9 mouse cellular contexts compared by ENCODE assay signal in the genomic region with DNA sequence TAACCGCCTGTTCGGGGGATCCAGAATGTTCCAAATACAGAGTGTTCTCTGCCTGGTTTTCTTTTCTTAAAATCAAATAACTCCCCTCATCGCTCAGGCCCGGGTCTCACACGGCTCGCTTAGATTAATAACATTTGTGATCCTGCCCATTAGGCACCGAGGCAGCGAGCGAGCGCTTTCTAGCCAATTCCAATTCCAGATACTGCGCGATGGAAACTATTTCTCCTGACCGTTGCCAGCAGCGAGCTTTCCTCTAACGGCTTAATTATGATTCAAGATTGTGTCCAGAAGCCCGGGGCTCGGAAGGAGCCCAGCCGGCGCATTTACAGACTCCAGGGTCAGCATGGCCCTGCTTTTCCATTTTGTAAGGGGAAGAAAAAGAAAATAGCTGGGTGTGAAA.
DNase-seq lines count a peak whose midpoint lies in the region; ATAC-seq and TF ChIP-seq lines count a peak whose summit lies in the region.
"Had no signal": no experiment of that assay in that cellular context is flagged by ENCODE, and none has a peak within 500 bp of the region (broad histone marks: within the 10 kb centered on the region; RNA-seq: fewer than 3 reads in every experiment).

No protein-coding gene starts in this region.

- DNase-seq in lung, embryonic 14.5 days, result peak; percentile 49
- DNase-seq in lung, adult 2 months, result no peak
- peak; percentile 61 for DNase-seq in hindbrain, postnatal 0 days (ENCODE audit: low spot score)
- no peak for DNase-seq in layer of hippocampus, adult 9-10 months (ENCODE audit: low spot score)
- DNase-seq: thymus, postnatal 4 days had no signal

- no peak for TF ChIP-seq CTCF in lung, embryonic 14.5 days (IDR thresholded peaks at IDR 0.05; ENCODE audit: low read depth)
- TF ChIP-seq CTCF in lung, adult 2 months (IDR thresholded peaks at IDR 0.05; ENCODE audit: insufficient read depth, low read length), result no peak
- TF ChIP-seq CTCF in hindbrain, postnatal 0 days (IDR thresholded peaks at IDR 0.05; ENCODE audit: low read depth), result no peak

- ATAC-seq in lung, embryonic 14.5 days (ENCODE audit: insufficient read depth), result no peak
- no peak for ATAC-seq in embryonic facial prominence, embryonic 15.5 days (ENCODE audit: insufficient number of reproducible peaks, low FRiP score, low TSS enrichment, low read depth)
- ATAC-seq in hindbrain, postnatal 0 days, result no peak
- ATAC-seq in midbrain, embryonic 16.5 days, result no peak
- ATAC-seq in liver, embryonic 12.5 days, result no peak
- ATAC-seq: activated CD4-positive, CD25-positive, alpha-beta regulatory T cell, adult 4 months had no signal

- H3K36me3 ChIP-seq in lung, embryonic 14.5 days (ENCODE audit: insufficient read depth), result no peaks in the 10 kb centered on the region
- no peaks in the 10 kb centered on the region for H3K36me3 ChIP-seq in embryonic facial prominence, embryonic 15.5 days
- no peaks in the 10 kb centered on the region for H3K36me3 ChIP-seq in hindbrain, postnatal 0 days (ENCODE audit: insufficient read depth, low read length)
- H3K36me3 ChIP-seq in midbrain, embryonic 16.5 days (ENCODE audit: control insufficient read depth, insufficient read depth, low read length), result no peaks in the 10 kb centered on the region
- H3K36me3 ChIP-seq in liver, embryonic 12.5 days, result no peaks in the 10 kb centered on the region

- H3K9me3 ChIP-seq in lung, embryonic 14.5 days (ENCODE audit: low read depth, low read length), result no peaks in the 10 kb centered on the region
- H3K9me3 ChIP-seq in embryonic facial prominence, embryonic 15.5 days (replicated peaks), result no peaks in the 10 kb centered on the region
- 0 out of 2 replicates have a peak, but pooled peaks cover 4% of the 10 kb centered on the region for H3K9me3 ChIP-seq in hindbrain, postnatal 0 days (ENCODE audit: low read length)
- H3K9me3 ChIP-seq in midbrain, embryonic 16.5 days (replicated peaks; ENCODE audit: control insufficient read depth, low read length, poor library complexity, severe bottlenecking), result no peaks in the 10 kb centered on the region
- H3K9me3 ChIP-seq in liver, embryonic 12.5 days (replicated peaks), result no peaks in the 10 kb centered on the region; the same call in 1 of the 2 replicates

- H3K4me3 ChIP-seq in lung, embryonic 14.5 days (ENCODE audit: low read depth, low read length), result no peak overlapping the region
- no peak overlapping the region for H3K4me3 ChIP-seq in lung, adult 2 months (replicated peaks; ENCODE audit: extremely low read depth, low read depth, low read length)
- no peak overlapping the region for H3K4me3 ChIP-seq in embryonic facial prominence, embryonic 15.5 days (replicated peaks)
- H3K4me3 ChIP-seq in hindbrain, postnatal 0 days (ENCODE audit: low read length), result no peak overlapping the region
- H3K4me3 ChIP-seq in midbrain, embryonic 16.5 days (ENCODE audit: low read depth, low read length), result no peak overlapping the region
- no peak overlapping the region for H3K4me3 ChIP-seq in liver, embryonic 12.5 days

- H3K27ac ChIP-seq in lung, embryonic 14.5 days (ENCODE audit: low read depth), result no peak overlapping the region
- peak overlapping the region; percentile 3; the same call in 1 of the 2 replicates for H3K27ac ChIP-seq in embryonic facial prominence, embryonic 15.5 days (replicated peaks)
- no peak overlapping the region; the same call in 1 of the 2 replicates for H3K27ac ChIP-seq in hindbrain, postnatal 0 days
- no peak overlapping the region for H3K27ac ChIP-seq in midbrain, embryonic 16.5 days (ENCODE audit: low read length)
- no peak overlapping the region for H3K27ac ChIP-seq in liver, embryonic 12.5 days

- no peak for TF ChIP-seq POLR2A in lung, adult 2 months (IDR thresholded peaks at IDR 0.05; ENCODE audit: borderline replicate concordance, extremely low read depth, low read depth, low read length)

- no peaks in the 10 kb centered on the region for H3K27me3 ChIP-seq in lung, embryonic 14.5 days (ENCODE audit: insufficient read depth, low read length)
- H3K27me3 ChIP-seq in embryonic facial prominence, embryonic 15.5 days, result 0 out of 2 replicates have a peak, but pooled peaks cover 4% of the 10 kb centered on the region
- H3K27me3 ChIP-seq in hindbrain, postnatal 0 days (ENCODE audit: insufficient read depth, low read length), result no peaks in the 10 kb centered on the region
- no peaks in the 10 kb centered on the region; the same call in 1 of the 2 replicates for H3K27me3 ChIP-seq in midbrain, embryonic 16.5 days (ENCODE audit: control insufficient read depth, insufficient read depth, low read depth, low read length)
- H3K27me3 ChIP-seq in liver, embryonic 12.5 days (replicated peaks), result no peaks in the 10 kb centered on the region

- H3K9ac ChIP-seq in lung, embryonic 14.5 days, result no peak overlapping the region
- no peak overlapping the region for H3K9ac ChIP-seq in embryonic facial prominence, embryonic 15.5 days
- H3K9ac ChIP-seq in hindbrain, postnatal 0 days (replicated peaks; ENCODE audit: low read length), result no peak overlapping the region
- H3K9ac ChIP-seq in midbrain, embryonic 16.5 days (ENCODE audit: low read depth, low read length), result peak overlapping the region; percentile 17; the same call in 1 of the 2 replicates
- H3K9ac ChIP-seq in liver, embryonic 12.5 days, result no peak overlapping the region

- H3K4me1 ChIP-seq in lung, embryonic 14.5 days (ENCODE audit: insufficient read depth), result peaks cover 8% of the 10 kb centered on the region
- H3K4me1 ChIP-seq in lung, adult 2 months (ENCODE audit: control insufficient read depth, insufficient read depth, low read length), result no peaks in the 10 kb centered on the region
- peaks cover 6% of the 10 kb centered on the region; the same call in 1 of the 2 replicates for H3K4me1 ChIP-seq in embryonic facial prominence, embryonic 15.5 days
- no peaks in the 10 kb centered on the region for H3K4me1 ChIP-seq in hindbrain, postnatal 0 days (ENCODE audit: insufficient read depth, low read length)
- no peaks in the 10 kb centered on the region; the same call in 1 of the 2 replicates for H3K4me1 ChIP-seq in midbrain, embryonic 16.5 days (ENCODE audit: control insufficient read depth, insufficient read depth, low read length)
- H3K4me1 ChIP-seq in liver, embryonic 12.5 days, result no peaks in the 10 kb centered on the region

- 63% methylated on average over 19 of the region's 19 CpGs for whole genome bisulfite sequencing in lung, embryonic 14.5 days
- 73% methylated on average over 19 of the region's 19 CpGs for WGBS in lung, adult 2 months
- WGBS in embryonic facial prominence, embryonic 15.5 days, result 31% methylated on average over 19 of the region's 19 CpGs
- 43% methylated on average over 19 of the region's 19 CpGs for WGBS in hindbrain, postnatal 0 days
- WGBS in midbrain, embryonic 16.5 days, result 47% methylated on average over 19 of the region's 19 CpGs
- WGBS in liver, embryonic 12.5 days (ENCODE audit: insufficient replicate concordance), result 74% methylated on average over 19 of the region's 19 CpGs

- no peak overlapping the region for H3K4me2 ChIP-seq in lung, embryonic 14.5 days
- no peak overlapping the region; the same call in 1 of the 2 replicates for H3K4me2 ChIP-seq in embryonic facial prominence, embryonic 15.5 days (replicated peaks)
- peak overlapping the region; percentile 16; the same call in 1 of the 2 replicates for H3K4me2 ChIP-seq in hindbrain, postnatal 0 days (ENCODE audit: low read depth, low read length)
- H3K4me2 ChIP-seq in midbrain, embryonic 16.5 days (ENCODE audit: low read length), result 0 out of 2 replicates have a peak overlapping the region, but pooled peaks have one; percentile 6
- H3K4me2 ChIP-seq in liver, embryonic 12.5 days, result no peak overlapping the region

Comparison
In these comparisons a context has a peak if more than half of its experiments do, and no peak if none do; other contexts are left out.
1. DNase-seq: peak in lung, embryonic 14.5 days (single experiment) and hindbrain, postnatal 0 days (single experiment); none in lung, adult 2 months (single experiment) and layer of hippocampus, adult 9-10 months (single experiment).
2. H3K4me2 ChIP-seq: peak in hindbrain, postnatal 0 days (single experiment) and midbrain, embryonic 16.5 days (single experiment); none in lung, embryonic 14.5 days (single experiment), embryonic facial prominence, embryonic 15.5 days (single experiment) and liver, embryonic 12.5 days (single experiment).